Mouse (Mus musculus) lung, postnatal 10 days (tissue): ENCODE measurements around the gene Ccdc88a.

Source experiments
- DNase-seq: peaks from one replicate; pipeline ENCODE4 v3.0.0; 2021

Ccdc88a gene

GRCm38 (mm10) chr11:29373396-29374273 is at the start of gene Ccdc88a:
TSS of gene Ccdc88a (plus strand) at chr11:29373658.
- peak; percentile 97 for DNase-seq

- no peak for DNase-seq
Measured at GRCm38 (mm10) chr11:29335505-29335904, 38.0 kb upstream of the Ccdc88a start.

- DNase-seq = no peak
Measured at GRCm38 (mm10) chr11:29341259-29341658, 32.2 kb upstream of the Ccdc88a start.

GRCm38 (mm10) chr11:29344891-29345657 is 28.4 kb upstream of the Ccdc88a start:
- DNase-seq = no peak

- no peak for DNase-seq
Measured at GRCm38 (mm10) chr11:29345673-29346286, 27.7 kb upstream of the Ccdc88a start.

- no peak for DNase-seq
Measured at GRCm38 (mm10) chr11:29350891-29351290, 22.6 kb upstream of the Ccdc88a start.

- DNase-seq = no peak
Measured at GRCm38 (mm10) chr11:29352214-29352613, 21.2 kb upstream of the Ccdc88a start.

- no peak for DNase-seq
Measured at GRCm38 (mm10) chr11:29368161-29368560, 5.3 kb upstream of the Ccdc88a start.

- DNase-seq = no peak
Measured at GRCm38 (mm10) chr11:29373050-29373395, 435 bp upstream of the Ccdc88a start.

GRCm38 (mm10) chr11:29374274-29374656 is 807 bp downstream of the Ccdc88a start:
- DNase-seq = no peak

GRCm38 (mm10) chr11:29376635-29377034 is 3.2 kb downstream of the Ccdc88a start:
- no peak for DNase-seq

- no peak for DNase-seq
Measured at GRCm38 (mm10) chr11:29378751-29379150, 5.3 kb downstream of the Ccdc88a start.

- no peak for DNase-seq
Measured at GRCm38 (mm10) chr11:29383493-29383892, 10.0 kb downstream of the Ccdc88a start.

GRCm38 (mm10) chr11:29384001-29384400 is 10.5 kb downstream of the Ccdc88a start:
- DNase-seq = no peak

GRCm38 (mm10) chr11:29384617-29385016 is 11.2 kb downstream of the Ccdc88a start:
- DNase-seq = no peak

- DNase-seq = no peak
Measured at GRCm38 (mm10) chr11:29389913-29390312, 16.5 kb downstream of the Ccdc88a start.

GRCm38 (mm10) chr11:29395135-29395746 is 21.8 kb downstream of the Ccdc88a start:
- DNase-seq = no peak

GRCm38 (mm10) chr11:29400374-29400773 is 26.9 kb downstream of the Ccdc88a start:
- no peak for DNase-seq

- no peak for DNase-seq
Measured at GRCm38 (mm10) chr11:29406292-29406691, 32.8 kb downstream of the Ccdc88a start.

- no peak for DNase-seq
Measured at GRCm38 (mm10) chr11:29423496-29423895, 50.0 kb downstream of the Ccdc88a start.

- DNase-seq = peak; percentile 21
Measured at GRCm38 (mm10) chr11:29428774-29429173, 55.3 kb downstream of the Ccdc88a start.

GRCm38 (mm10) chr11:29431011-29431410 is 57.6 kb downstream of the Ccdc88a start:
- DNase-seq = no peak

GRCm38 (mm10) chr11:29448741-29449140 is 75.3 kb downstream of the Ccdc88a start:
- no peak for DNase-seq
